Mouse (Mus musculus): ENCODE measurements around the gene Lrwd1. TPM values are rescaled to one million over a fixed set of nuclear protein-coding genes. Genes with fewer than 3 reads are reported as not detected.
"Not testable (repeated sequence)": the region's sequence is repeated elsewhere in the genome, so short reads cannot be mapped to it uniquely, and the experiment has no call there.

The Lrwd1 gene
- polyA plus RNA-seq, 1 experiment from 2014 or later: 37.6 TPM

- Histone ChIP-seq H3K9me3 (ENCODE audit: control insufficient read depth, low read length) (0 out of 2 replicates have a peak, but pooled peaks cover 2% of the 10 kb centered on the region), H3K4me3 (ENCODE audit: low read length) (no peak overlapping the region), H3K36me3 (ENCODE audit: control insufficient read depth, insufficient read depth, low read length) (peaks cover 13% of the 10 kb centered on the region), H3K9ac (ENCODE audit: low read length) (no peak overlapping the region), H3K4me1 (replicated peaks; ENCODE audit: control insufficient read depth, insufficient read depth, low read length) (peaks cover 9% of the 10 kb centered on the region), H3K27me3 (ENCODE audit: control insufficient read depth, insufficient read depth, low read depth, low read length) (no peaks in the 10 kb centered on the region), H3K4me2 (ENCODE audit: low read depth, low read length) (no peak overlapping the region), H3K27ac (ENCODE audit: low read length) (no peak overlapping the region)
- WGBS: 90% methylated on average over 13 of the region's 13 CpGs
- ATAC-seq (ENCODE audit: low read depth): no peak
These were observed 3.5 kb upstream of the Lrwd1 start for GRCm38 (mm10) chr5:136139393-136139792.

GRCm38 (mm10) chr5:136137658-136138274, 1.9 kb upstream of the Lrwd1 start:
- ATAC-seq (ENCODE audit: low read depth): no peak
- Histone ChIP-seq H3K9ac (ENCODE audit: low read length) (no peak overlapping the region), H3K27me3 (ENCODE audit: control insufficient read depth, insufficient read depth, low read depth, low read length) (no peaks in the 10 kb centered on the region), H3K36me3 (ENCODE audit: control insufficient read depth, insufficient read depth, low read length) (peaks cover 13% of the 10 kb centered on the region), H3K4me3 (ENCODE audit: low read length) (no peak overlapping the region), H3K4me2 (ENCODE audit: low read depth, low read length) (no peak overlapping the region), H3K9me3 (ENCODE audit: control insufficient read depth, low read length) (no peaks in the 10 kb centered on the region), H3K27ac (ENCODE audit: low read length) (no peak overlapping the region), H3K4me1 (replicated peaks; ENCODE audit: control insufficient read depth, insufficient read depth, low read length) (peaks cover 9% of the 10 kb centered on the region)
- 70% methylated on average over 13 of the region's 13 CpGs for WGBS

GRCm38 (mm10) chr5:136136292-136136990, 567 bp upstream of the Lrwd1 start:
- peak overlapping the region; percentile 54 for H3K4me2 ChIP-seq (ENCODE audit: low read depth, low read length)
- peak overlapping the region; percentile 68 for H3K27ac ChIP-seq (ENCODE audit: low read length)
- WGBS: 4% methylated on average over 20 of the region's 20 CpGs
- H3K36me3 ChIP-seq (ENCODE audit: control insufficient read depth, insufficient read depth, low read length): peaks cover 11% of the 10 kb centered on the region
- H3K4me3 ChIP-seq (ENCODE audit: low read length): peak overlapping the region; percentile 83
- no peaks in the 10 kb centered on the region for H3K27me3 ChIP-seq (ENCODE audit: control insufficient read depth, insufficient read depth, low read depth, low read length)
- no peak; the same call in 1 of the 2 replicates for ATAC-seq (ENCODE audit: low read depth)
- no peaks in the 10 kb centered on the region for H3K9me3 ChIP-seq (ENCODE audit: control insufficient read depth, low read length)
- H3K4me1 ChIP-seq (replicated peaks; ENCODE audit: control insufficient read depth, insufficient read depth, low read length): peaks cover 9% of the 10 kb centered on the region
- peak overlapping the region; percentile 84 for H3K9ac ChIP-seq (ENCODE audit: low read length)

GRCm38 (mm10) chr5:136122165-136122564, 13.7 kb downstream of the Lrwd1 start:
- Histone ChIP-seq H3K36me3 (ENCODE audit: control insufficient read depth, insufficient read depth, low read length) (peaks cover 33% of the 10 kb centered on the region), H3K9ac (ENCODE audit: low read length) (no peak overlapping the region), H3K9me3 (ENCODE audit: control insufficient read depth, low read length) (no peaks in the 10 kb centered on the region), H3K4me3 (ENCODE audit: low read length) (no peak overlapping the region), H3K27ac (ENCODE audit: low read length) (no peak overlapping the region), H3K27me3 (ENCODE audit: control insufficient read depth, insufficient read depth, low read depth, low read length) (no peaks in the 10 kb centered on the region), H3K4me2 (ENCODE audit: low read depth, low read length) (no peak overlapping the region), H3K4me1 (replicated peaks; ENCODE audit: control insufficient read depth, insufficient read depth, low read length) (peaks cover 7% of the 10 kb centered on the region)
- WGBS: 81% methylated on average over 10 of the region's 10 CpGs
- no peak for ATAC-seq (ENCODE audit: low read depth)

GRCm38 (mm10) chr5:136116784-136117112, 19.1 kb downstream of the Lrwd1 start:
- Histone ChIP-seq H3K4me3 (ENCODE audit: low read length) (peak overlapping the region; percentile 96), H3K9ac (ENCODE audit: low read length) (peak overlapping the region; percentile 94), H3K9me3 (ENCODE audit: control insufficient read depth, low read length) (no peaks in the 10 kb centered on the region), H3K27me3 (ENCODE audit: control insufficient read depth, insufficient read depth, low read depth, low read length) (no peaks in the 10 kb centered on the region), H3K36me3 (ENCODE audit: control insufficient read depth, insufficient read depth, low read length) (0 out of 2 replicates have a peak, but pooled peaks cover 3% of the 10 kb centered on the region), H3K4me1 (replicated peaks; ENCODE audit: control insufficient read depth, insufficient read depth, low read length) (peaks cover 13% of the 10 kb centered on the region), H3K27ac (ENCODE audit: low read length) (peak overlapping the region; percentile 63; the same call in 1 of the 2 replicates), H3K4me2 (ENCODE audit: low read depth, low read length) (peak overlapping the region; percentile 74)
- peak; percentile 69 for ATAC-seq (ENCODE audit: low read depth)
- WGBS: under 1% methylated on average over 22 of the region's 22 CpGs

GRCm38 (mm10) chr5:136115891-136116783, 19.7 kb downstream of the Lrwd1 start, which contains the start of gene Polr2j:
Polr2j (plus strand) TSS chr5:136116631.
- no peaks in the 10 kb centered on the region for H3K9me3 ChIP-seq (ENCODE audit: control insufficient read depth, low read length)
- H3K27me3 ChIP-seq (ENCODE audit: control insufficient read depth, insufficient read depth, low read depth, low read length): no peaks in the 10 kb centered on the region
- 0 out of 2 replicates have a peak, but pooled peaks cover 3% of the 10 kb centered on the region for H3K36me3 ChIP-seq (ENCODE audit: control insufficient read depth, insufficient read depth, low read length)
- WGBS: 3% methylated on average over 42 of the region's 42 CpGs
- H3K4me3 ChIP-seq (ENCODE audit: low read length): peak within 1 kb of the TSS; percentile 96
- H3K27ac ChIP-seq (ENCODE audit: low read length): peak within 1 kb of the TSS; percentile 63; the same call in 1 of the 2 replicates
- peaks cover 13% of the 10 kb centered on the region for H3K4me1 ChIP-seq (replicated peaks; ENCODE audit: control insufficient read depth, insufficient read depth, low read length)
- peak within 1 kb of the TSS; percentile 93 for H3K4me2 ChIP-seq (ENCODE audit: low read depth, low read length)
- peak within 1 kb of the TSS; percentile 94 for H3K9ac ChIP-seq (ENCODE audit: low read length)
- peak; percentile 98 for ATAC-seq (ENCODE audit: low read depth)

- not testable (repeated sequence) for H3K9ac ChIP-seq (ENCODE audit: low read length); H3K27me3 ChIP-seq (ENCODE audit: control insufficient read depth, insufficient read depth, low read depth, low read length); H3K36me3 ChIP-seq (ENCODE audit: control insufficient read depth, insufficient read depth, low read length); H3K27ac ChIP-seq (ENCODE audit: low read length); H3K9me3 ChIP-seq (ENCODE audit: control insufficient read depth, low read length); H3K4me2 ChIP-seq (ENCODE audit: low read depth, low read length); H3K4me3 ChIP-seq (ENCODE audit: low read length); ATAC-seq (ENCODE audit: low read depth)
- peaks cover 13% of the 10 kb centered on the region for H3K4me1 ChIP-seq (replicated peaks; ENCODE audit: control insufficient read depth, insufficient read depth, low read length)
- WGBS: 35% methylated on average over 4 of the region's 4 CpGs
These were observed 22.3 kb downstream of the Lrwd1 start for GRCm38 (mm10) chr5:136113546-136113945.

- H3K4me3 ChIP-seq (ENCODE audit: low read length): no peak overlapping the region
- H3K27me3 ChIP-seq (ENCODE audit: control insufficient read depth, insufficient read depth, low read depth, low read length): no peaks in the 10 kb centered on the region
- H3K36me3 ChIP-seq (ENCODE audit: control insufficient read depth, insufficient read depth, low read length): no peaks in the 10 kb centered on the region
- no peak overlapping the region for H3K4me2 ChIP-seq (ENCODE audit: low read depth, low read length)
- peaks cover 3% of the 10 kb centered on the region; the same call in 1 of the 2 replicates for H3K9me3 ChIP-seq (ENCODE audit: control insufficient read depth, low read length)
- ATAC-seq (ENCODE audit: low read depth): no peak
- H3K4me1 ChIP-seq (replicated peaks; ENCODE audit: control insufficient read depth, insufficient read depth, low read length): no peaks in the 10 kb centered on the region
- no peak overlapping the region for H3K9ac ChIP-seq (ENCODE audit: low read length)
- WGBS: 65% methylated on average over 3 of the region's 3 CpGs
- no peak overlapping the region for H3K27ac ChIP-seq (ENCODE audit: low read length)
These were observed 26.8 kb downstream of the Lrwd1 start for GRCm38 (mm10) chr5:136109042-136109441.

GRCm38 (mm10) chr5:136108486-136108885, 27.4 kb downstream of the Lrwd1 start:
- Histone ChIP-seq H3K4me3 (ENCODE audit: low read length) (no peak overlapping the region), H3K27ac (ENCODE audit: low read length) (no peak overlapping the region), H3K9ac (ENCODE audit: low read length) (no peak overlapping the region), H3K9me3 (ENCODE audit: control insufficient read depth, low read length) (peaks cover 3% of the 10 kb centered on the region; the same call in 1 of the 2 replicates), H3K27me3 (ENCODE audit: control insufficient read depth, insufficient read depth, low read depth, low read length) (no peaks in the 10 kb centered on the region), H3K4me2 (ENCODE audit: low read depth, low read length) (no peak overlapping the region), H3K4me1 (replicated peaks; ENCODE audit: control insufficient read depth, insufficient read depth, low read length) (no peaks in the 10 kb centered on the region), H3K36me3 (ENCODE audit: control insufficient read depth, insufficient read depth, low read length) (no peaks in the 10 kb centered on the region)
- 32% methylated on average over 2 of the region's 2 CpGs for whole genome bisulfite sequencing
- ATAC-seq (ENCODE audit: low read depth): no peak
